In genomic region chr7:143792336-143792985, GRCm38 (mm10) we compare ENCODE assay signal across 23 mouse cellular contexts. TPM values are rescaled to one million over a fixed set of nuclear protein-coding genes. Genes with fewer than 3 reads are reported as not detected.
DNase-seq lines count a peak whose midpoint lies in the region; ATAC-seq and TF ChIP-seq lines count a peak whose summit lies in the region.
"Had no signal": no experiment of that assay in that cellular context is flagged by ENCODE, and none has a peak within 500 bp of the region (broad histone marks: within the 10 kb centered on the region; RNA-seq: fewer than 3 reads in every experiment).

No protein-coding gene starts in this region.

- peaks cover 4% of the 10 kb centered on the region; the same call in 1 of the 2 replicates for H3K36me3 ChIP-seq in liver, adult 2 months (ENCODE audit: control insufficient read depth, insufficient read depth, low read length)
- H3K36me3 ChIP-seq in liver, embryonic 11.5 days (ENCODE audit: control insufficient read depth, insufficient read depth, low read length) = peaks cover 3% of the 10 kb centered on the region; the same call in 1 of the 2 replicates
- H3K36me3 ChIP-seq in kidney, postnatal 0 days (ENCODE audit: insufficient read depth, low read length) = peaks cover 12% of the 10 kb centered on the region
- no peaks in the 10 kb centered on the region; the same call in 1 of the 2 replicates for H3K36me3 ChIP-seq in liver, embryonic 14.5 days (replicated peaks; ENCODE audit: control insufficient read depth, insufficient read depth, low read depth)

- no peak overlapping the region for H3K4me3 ChIP-seq in liver, adult 2 months (ENCODE audit: insufficient read depth, low read depth, low read length)
- H3K4me3 ChIP-seq in liver, embryonic 11.5 days (ENCODE audit: low read depth, low read length) = no peak overlapping the region
- no peak overlapping the region for H3K4me3 ChIP-seq in kidney, postnatal 0 days (replicated peaks; ENCODE audit: low read depth, low read length)
- H3K4me3 ChIP-seq in liver, embryonic 14.5 days (ENCODE audit: insufficient read depth in 1 of 2, low read depth in 2 of 2, low read length in 2 of 2) = no peak overlapping the region
- H3K4me3 ChIP-seq: embryonic facial prominence, embryonic 12.5 days; erythroblast, embryonic 14.5 days; forebrain, embryonic 13.5 days; heart, embryonic 13.5 days; limb, embryonic 12.5 days; neural tube, embryonic 13.5 days; stomach, embryonic 15.5 days had no signal

- H3K9ac ChIP-seq in liver, adult 2 months (ENCODE audit: low read depth, low read length) = no peak overlapping the region
- no peak overlapping the region for H3K9ac ChIP-seq in liver, embryonic 11.5 days (ENCODE audit: low read depth, low read length)
- H3K9ac ChIP-seq in kidney, postnatal 0 days (ENCODE audit: low read depth, low read length) = no peak overlapping the region
- no peak overlapping the region for H3K9ac ChIP-seq in liver, embryonic 14.5 days (replicated peaks)
- H3K9ac ChIP-seq: embryonic facial prominence, embryonic 12.5 days; forebrain, embryonic 13.5 days; heart, embryonic 13.5 days; hindbrain, embryonic 14.5 days; limb, embryonic 12.5 days; neural tube, embryonic 13.5 days; stomach, embryonic 15.5 days had no signal

- no peaks in the 10 kb centered on the region for H3K27me3 ChIP-seq in liver, adult 2 months (ENCODE audit: control insufficient read depth, insufficient read depth, low read length)
- H3K27me3 ChIP-seq in liver, embryonic 11.5 days (replicated peaks; ENCODE audit: control insufficient read depth, insufficient read depth, low read length) = no peaks in the 10 kb centered on the region
- no peaks in the 10 kb centered on the region for H3K27me3 ChIP-seq in kidney, postnatal 0 days (ENCODE audit: insufficient read depth, low read length)
- H3K27me3 ChIP-seq in liver, embryonic 14.5 days (ENCODE audit: control insufficient read depth, insufficient read depth, low read length) = no peaks in the 10 kb centered on the region
- H3K27me3 ChIP-seq: embryonic facial prominence, embryonic 12.5 days; forebrain, embryonic 13.5 days; heart, embryonic 13.5 days; limb, embryonic 12.5 days; neural tube, embryonic 13.5 days; stomach, embryonic 15.5 days had no signal

- H3K4me2 ChIP-seq in liver, embryonic 11.5 days = no peak overlapping the region
- no peak overlapping the region for H3K4me2 ChIP-seq in kidney, postnatal 0 days (ENCODE audit: low read length)
- no peak overlapping the region for H3K4me2 ChIP-seq in liver, embryonic 14.5 days (ENCODE audit: low read depth)
- H3K4me2 ChIP-seq: embryonic facial prominence, embryonic 12.5 days; forebrain, embryonic 13.5 days; heart, embryonic 13.5 days; hindbrain, embryonic 14.5 days; limb, embryonic 12.5 days; midbrain, embryonic 11.5 days; neural tube, embryonic 13.5 days; stomach, embryonic 15.5 days had no signal

- WGBS in liver, adult 2 months = 19% methylated on average over 6 of the region's 6 CpGs
- 70% methylated on average over 6 of the region's 6 CpGs for WGBS in liver, embryonic 11.5 days
- WGBS in kidney, postnatal 0 days = 67% methylated on average over 6 of the region's 6 CpGs
- WGBS in liver, embryonic 14.5 days (ENCODE audit: insufficient replicate concordance) = 54% methylated on average over 6 of the region's 6 CpGs

- peak overlapping the region; percentile 15 for H3K27ac ChIP-seq in liver, adult 2 months (replicated peaks; ENCODE audit: insufficient read depth, low read depth, low read length)
- H3K27ac ChIP-seq in liver, embryonic 11.5 days (ENCODE audit: low read depth, low read length) = no peak overlapping the region
- H3K27ac ChIP-seq in kidney, postnatal 0 days = no peak overlapping the region
- H3K27ac ChIP-seq in liver, embryonic 14.5 days = no peak overlapping the region
- H3K27ac ChIP-seq: embryonic facial prominence, embryonic 12.5 days; forebrain, embryonic 13.5 days; heart, embryonic 13.5 days; hindbrain, embryonic 14.5 days; limb, embryonic 12.5 days; neural tube, embryonic 13.5 days; stomach, embryonic 15.5 days had no signal

- no peak for ATAC-seq in liver, embryonic 11.5 days (replicated peaks; ENCODE audit: low FRiP score)
- 0 out of 2 replicates have a peak, but pooled peaks have one; percentile 25 for ATAC-seq in kidney, postnatal 0 days (replicated peaks; ENCODE audit: low FRiP score, low read depth)
- ATAC-seq in liver, embryonic 14.5 days (ENCODE audit: insufficient read depth) = peak; percentile 50; the same call in 1 of the 2 replicates
- ATAC-seq: forebrain, embryonic 13.5 days had no signal

- peak; percentile 85 for DNase-seq in liver, adult 2 months (ENCODE audit: extremely low read depth, low read depth, low spot score)
- DNase-seq in liver, embryonic 11.5 days (ENCODE audit: low spot score) = no peak
- no peak for DNase-seq in kidney, postnatal 0 days (ENCODE audit: low spot score)
- DNase-seq in liver, embryonic 14.5 days (ENCODE audit: low read depth in 3 of 3, low spot score in 3 of 3) = no peak
- no peak for DNase-seq in thymus, adult 18-20 months
- no peak for DNase-seq in T-cell, adult 2 months (ENCODE audit: low spot score)
- DNase-seq in right cerebral cortex, postnatal 14 days = no peak
- DNase-seq: cerebellum, adult 11 months; gastrocnemius, postnatal 10 days had no signal

- no peak for TF ChIP-seq POLR2A in liver, adult 2 months (IDR thresholded peaks at IDR 0.05; ENCODE audit: extremely low read depth, insufficient read depth, low read length)

- no peak for TF ChIP-seq CTCF in liver, adult 2 months (IDR thresholded peaks at IDR 0.05; ENCODE audit: low read depth, low read length)
- no peak for TF ChIP-seq CTCF in kidney, postnatal 0 days (IDR thresholded peaks at IDR 0.05; ENCODE audit: low read depth)
- TF ChIP-seq CTCF in liver, embryonic 14.5 days (IDR thresholded peaks at IDR 0.05; ENCODE audit: low read depth) = no peak

- H3K4me1 ChIP-seq in liver, adult 2 months (ENCODE audit: control insufficient read depth, insufficient read depth, low read length) = peaks cover 8% of the 10 kb centered on the region
- no peaks in the 10 kb centered on the region for H3K4me1 ChIP-seq in liver, embryonic 11.5 days (replicated peaks; ENCODE audit: control insufficient read depth, insufficient read depth, low read length)
- no peaks in the 10 kb centered on the region for H3K4me1 ChIP-seq in kidney, postnatal 0 days (replicated peaks; ENCODE audit: insufficient read depth, low read length)
- no peaks in the 10 kb centered on the region for H3K4me1 ChIP-seq in liver, embryonic 14.5 days (replicated peaks; ENCODE audit: control insufficient read depth in 2 of 2, insufficient read depth in 2 of 2, low read length in 1 of 2)
- H3K4me1 ChIP-seq: embryonic facial prominence, embryonic 12.5 days; forebrain, embryonic 13.5 days; heart, embryonic 13.5 days; limb, embryonic 12.5 days; neural tube, embryonic 13.5 days; stomach, embryonic 15.5 days had no signal

- TF ChIP-seq EP300 in liver, embryonic 14.5 days (IDR thresholded peaks at IDR 0.05; ENCODE audit: low read depth) = no peak

- H3K79me2 ChIP-seq in liver, adult 2 months (ENCODE audit: control insufficient read depth, insufficient read depth, low read length) = no peaks in the 10 kb centered on the region

- no peaks in the 10 kb centered on the region for H3K9me3 ChIP-seq in liver, embryonic 11.5 days (ENCODE audit: control insufficient read depth, low read length)
- no peaks in the 10 kb centered on the region for H3K9me3 ChIP-seq in kidney, postnatal 0 days (replicated peaks; ENCODE audit: low read length)
- H3K9me3 ChIP-seq in liver, embryonic 14.5 days (ENCODE audit: control insufficient read depth, low read length) = no peaks in the 10 kb centered on the region
- H3K9me3 ChIP-seq: embryonic facial prominence, embryonic 12.5 days; forebrain, embryonic 13.5 days; heart, embryonic 13.5 days; limb, embryonic 12.5 days; neural tube, embryonic 13.5 days; stomach, embryonic 15.5 days had no signal

RNA-seq across cellular contexts. Expression of gene Mrgpre, which starts 8.2 kb away (rescaled TPM):
- 0.09 and 0.54 TPM in 2 replicates for total RNA-seq in liver, adult 2 months (2014; rRNA removed)
- polyA plus RNA-seq in liver, adult 2 months (2012; rRNA removed) = 0.52 and 0.78 TPM in 2 replicates
- polyA plus RNA-seq in liver, embryonic 11.5 days (2014; fragmentation: Nextera tagmentation; extraction: Ambion mirVana) = 0.59 and 0.86 TPM in 2 replicates
- polyA plus RNA-seq in kidney, postnatal 0 days (2015; fragmentation: Nextera tagmentation; extraction: Ambion mirVana) = 1.2 TPM in 2 replicates
- 0.28 and 0.37 TPM in 2 replicates for polyA plus RNA-seq in liver, embryonic 14.5 days (2012; rRNA removed)
- polyA plus RNA-seq in liver, embryonic 14.5 days (2014; fragmentation: Nextera tagmentation; extraction: Ambion mirVana) = 0.19 and 0.23 TPM in 2 replicates
- polyA plus RNA-seq: erythroblast, embryonic 14.5 days had no signal

RNA-seq across cellular contexts. Expression of gene Mrgprg, which starts 25.7 kb away (rescaled TPM):
- not detected in 2 replicates for total RNA-seq in liver, adult 2 months (2014; rRNA removed)
- 0.05 TPM in 1 of 2 replicates, not detected in the other for polyA plus RNA-seq in liver, adult 2 months (2012; rRNA removed)
- not detected in 2 replicates for polyA plus RNA-seq in liver, embryonic 11.5 days (2014; fragmentation: Nextera tagmentation; extraction: Ambion mirVana)
- polyA plus RNA-seq in kidney, postnatal 0 days (2015; fragmentation: Nextera tagmentation; extraction: Ambion mirVana) = not detected in 2 replicates
- polyA plus RNA-seq in liver, embryonic 14.5 days (2012; rRNA removed) = not detected in 2 replicates
- not detected in 2 replicates for polyA plus RNA-seq in liver, embryonic 14.5 days (2014; fragmentation: Nextera tagmentation; extraction: Ambion mirVana)
- total RNA-seq: gastrocnemius, postnatal 10 days; heart, postnatal 25 days; layer of hippocampus, postnatal 25 days; left cerebral cortex, postnatal 10 days; monocyte, adult 5-6 weeks had no signal
- polyA plus RNA-seq: embryonic facial prominence, embryonic 12.5 days; erythroblast, embryonic 14.5 days; forebrain, embryonic 13.5 days; heart, embryonic 13.5 days; hindbrain, embryonic 14.5 days; limb, embryonic 12.5 days; lung, embryonic 16.5 days; midbrain, embryonic 11.5 days; neural tube, embryonic 13.5 days; stomach, embryonic 15.5 days had no signal

RNA-seq across cellular contexts. Expression of gene Nadsyn1, which starts 30.2 kb away (rescaled TPM):
- 22.5 and 32.8 TPM in 2 replicates for total RNA-seq in liver, adult 2 months (2014; rRNA removed)
- polyA plus RNA-seq in liver, adult 2 months (2012; rRNA removed) = 19.6 and 25.7 TPM in 2 replicates
- 8.6 and 12.7 TPM in 2 replicates for polyA plus RNA-seq in liver, embryonic 11.5 days (2014; fragmentation: Nextera tagmentation; extraction: Ambion mirVana)
- polyA plus RNA-seq in kidney, postnatal 0 days (2015; fragmentation: Nextera tagmentation; extraction: Ambion mirVana) = 9.4 and 11.1 TPM in 2 replicates
- polyA plus RNA-seq in liver, embryonic 14.5 days (2012; rRNA removed) = 7.6 and 7.7 TPM in 2 replicates
- polyA plus RNA-seq in liver, embryonic 14.5 days (2014; fragmentation: Nextera tagmentation; extraction: Ambion mirVana) = 6.0 and 7.1 TPM in 2 replicates

RNA-seq across cellular contexts. Expression of gene Dhcr7, which starts 30.5 kb away (rescaled TPM):
- 85.9 and 101 TPM in 2 replicates for total RNA-seq in liver, adult 2 months (2014; rRNA removed)
- 282 and 283 TPM in 2 replicates for polyA plus RNA-seq in liver, adult 2 months (2012; rRNA removed)
- 66.9 and 75.9 TPM in 2 replicates for polyA plus RNA-seq in liver, embryonic 11.5 days (2014; fragmentation: Nextera tagmentation; extraction: Ambion mirVana)
- polyA plus RNA-seq in kidney, postnatal 0 days (2015; fragmentation: Nextera tagmentation; extraction: Ambion mirVana) = 28.8 and 30.4 TPM in 2 replicates
- polyA plus RNA-seq in liver, embryonic 14.5 days (2012; rRNA removed) = 58.8 and 61.2 TPM in 2 replicates
- polyA plus RNA-seq in liver, embryonic 14.5 days (2014; fragmentation: Nextera tagmentation; extraction: Ambion mirVana) = 57.0 and 61.4 TPM in 2 replicates

RNA-seq across cellular contexts. Expression of gene Osbpl5, which starts 35.7 kb away (rescaled TPM):
- 2.7 and 2.8 TPM in 2 replicates for total RNA-seq in liver, adult 2 months (2014; rRNA removed)
- 3.0 and 3.8 TPM in 2 replicates for polyA plus RNA-seq in liver, adult 2 months (2012; rRNA removed)
- 8.3 and 8.9 TPM in 2 replicates for polyA plus RNA-seq in liver, embryonic 11.5 days (2014; fragmentation: Nextera tagmentation; extraction: Ambion mirVana)
- 29.0 and 30.4 TPM in 2 replicates for polyA plus RNA-seq in kidney, postnatal 0 days (2015; fragmentation: Nextera tagmentation; extraction: Ambion mirVana)
- polyA plus RNA-seq in liver, embryonic 14.5 days (2012; rRNA removed) = 1.5 and 1.6 TPM in 2 replicates
- polyA plus RNA-seq in liver, embryonic 14.5 days (2014; fragmentation: Nextera tagmentation; extraction: Ambion mirVana) = 1.3 and 1.9 TPM in 2 replicates
- polyA plus RNA-seq: erythroblast, embryonic 14.5 days had no signal
